Mouse (Mus musculus): ENCODE results near the gene Thegl. TPM values are rescaled to one million over a fixed set of nuclear protein-coding genes. Genes with fewer than 3 reads are reported as not detected.

Gene Thegl
- polyA plus RNA-seq (2014; fragmentation: Illumina TruSeq; extraction: RNeasy Lipid Tissue Mini Kit (QIAGEN cat#74804)), result not detected

GRCm38 (mm10) chr5:77015544-77016482 lies at the start of gene Thegl:
TSS of gene Thegl (plus strand) at chr5:77016023.

GRCm38 (mm10) chr5:76974554-76975285 lies 41.1 kb upstream of the Thegl start, which contains the start of gene Srp72:
TSS of gene Srp72 (plus strand) at chr5:76974683.

DNA sequence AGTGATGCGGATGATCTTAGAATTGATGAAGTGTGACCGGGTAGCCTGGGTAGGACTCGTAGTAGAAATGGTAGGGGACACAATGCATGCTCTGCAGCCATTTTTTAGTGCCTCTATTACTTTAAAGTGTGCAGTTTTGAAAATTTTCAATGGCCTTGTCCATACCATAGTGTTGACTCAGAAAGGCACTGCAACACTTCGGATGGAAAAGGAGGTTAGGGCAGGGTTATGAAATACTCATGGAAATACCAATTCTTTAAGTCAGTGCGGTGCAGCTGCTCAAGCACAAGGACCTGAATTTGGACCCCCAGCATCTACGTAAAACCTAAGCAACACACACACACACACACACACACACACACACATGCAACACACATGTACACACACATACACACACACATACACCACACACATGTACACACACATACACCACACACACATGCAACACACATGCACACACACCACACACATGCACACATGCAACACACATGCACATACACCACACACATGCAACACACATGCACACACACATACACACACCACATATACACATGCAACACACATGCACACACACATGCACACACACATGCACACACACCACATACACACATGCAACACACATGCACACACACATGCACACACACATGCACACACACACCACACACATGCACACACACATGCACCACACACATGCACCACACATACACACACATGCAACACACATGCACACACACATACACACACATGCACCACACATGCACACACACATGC lies 11.6 kb upstream of the Thegl start, which contains the start of gene Arl9:
TSS of gene Arl9 (plus strand) at position 5 of the 771 bp plus-strand sequence.

Other genes starting within 250 kb of the Thegl start
- gene Aasdh, start 110.5 kb upstream of the Thegl start, polyA plus RNA-seq (2014; fragmentation: Illumina TruSeq; extraction: RNeasy Lipid Tissue Mini Kit (QIAGEN cat#74804)), result 23.8 TPM
- 312 TPM for gene Paics, start 64.7 kb upstream of the Thegl start, polyA plus RNA-seq (2014; fragmentation: Illumina TruSeq; extraction: RNeasy Lipid Tissue Mini Kit (QIAGEN cat#74804))
- gene Ppat, start 64.4 kb upstream of the Thegl start, polyA plus RNA-seq (2014; fragmentation: Illumina TruSeq; extraction: RNeasy Lipid Tissue Mini Kit (QIAGEN cat#74804)), result 101 TPM
- gene Srp72, start 41.3 kb upstream of the Thegl start, polyA plus RNA-seq (2014; fragmentation: Illumina TruSeq; extraction: RNeasy Lipid Tissue Mini Kit (QIAGEN cat#74804)), result 245 TPM
- gene Arl9, start 12.0 kb upstream of the Thegl start, polyA plus RNA-seq (2014; fragmentation: Illumina TruSeq; extraction: RNeasy Lipid Tissue Mini Kit (QIAGEN cat#74804)), result not detected
- gene Hopx, start 99.1 kb downstream of the Thegl start, polyA plus RNA-seq (2014; fragmentation: Illumina TruSeq; extraction: RNeasy Lipid Tissue Mini Kit (QIAGEN cat#74804)), result 3.9 TPM
- not detected for gene Spink2, start 195.4 kb downstream of the Thegl start, polyA plus RNA-seq (2014; fragmentation: Illumina TruSeq; extraction: RNeasy Lipid Tissue Mini Kit (QIAGEN cat#74804))
- gene Rest, start 249.5 kb downstream of the Thegl start, polyA plus RNA-seq (2014; fragmentation: Illumina TruSeq; extraction: RNeasy Lipid Tissue Mini Kit (QIAGEN cat#74804)), result 41.4 TPM